Mouse (Mus musculus) forelimb bud, embryonic 11.5 days (tissue): ENCODE results near the gene Zfp518a.

ENCODE experiments used
- DNase-seq: peaks from one replicate; pipeline ENCODE4 v3.0.0-alpha.2; 2012; ENCODE audit warnings: low read depth, low spot score

Gene Zfp518a

DNA sequence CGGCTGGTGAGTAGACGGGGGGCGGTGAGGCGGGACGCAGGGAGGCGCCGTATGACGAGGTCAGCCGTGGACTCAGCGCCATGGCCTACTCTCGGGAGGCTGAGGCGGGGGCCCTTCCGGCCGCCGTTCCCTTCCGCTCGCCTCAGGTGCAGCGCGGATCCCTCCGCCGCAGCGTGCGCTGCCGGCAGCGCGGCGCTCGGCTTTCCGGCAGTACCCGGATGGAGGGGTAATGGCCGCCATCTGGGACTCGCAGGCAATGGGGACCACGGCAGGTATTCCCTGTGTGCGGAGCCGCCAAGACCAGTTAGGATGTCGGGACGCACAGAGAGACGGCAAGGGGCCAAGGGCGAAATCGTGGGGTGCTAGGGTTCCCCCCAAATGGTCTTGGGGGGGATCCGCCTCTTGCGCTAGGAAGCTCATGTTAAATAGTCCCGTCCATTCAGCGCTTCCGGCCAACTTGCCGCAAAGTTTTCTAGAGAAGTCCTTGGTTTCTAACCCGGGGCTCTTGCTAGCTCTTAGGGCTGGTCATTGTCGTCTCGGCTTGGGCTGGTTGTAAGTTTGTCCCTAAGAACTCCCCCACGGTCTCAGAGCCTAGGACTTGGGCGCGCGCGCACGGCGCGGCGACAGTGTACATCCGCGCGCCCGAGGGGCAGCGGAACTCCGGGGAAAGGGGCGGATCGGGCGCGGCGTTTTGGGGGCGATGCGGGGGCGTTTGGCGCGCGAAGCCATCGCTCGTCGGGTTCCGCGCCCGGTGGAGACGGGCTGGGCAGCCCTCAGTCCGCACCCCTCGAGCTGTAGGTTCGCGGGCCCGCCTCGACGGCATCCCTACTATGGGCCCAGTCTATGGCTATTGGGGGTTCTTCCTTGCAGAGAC lies at the start of gene Zfp518a:
Gene Zfp518a (plus strand): TSS at position 187 of the 874 bp plus-strand sequence.
- DNase-seq, result peak; percentile 95

DNA sequence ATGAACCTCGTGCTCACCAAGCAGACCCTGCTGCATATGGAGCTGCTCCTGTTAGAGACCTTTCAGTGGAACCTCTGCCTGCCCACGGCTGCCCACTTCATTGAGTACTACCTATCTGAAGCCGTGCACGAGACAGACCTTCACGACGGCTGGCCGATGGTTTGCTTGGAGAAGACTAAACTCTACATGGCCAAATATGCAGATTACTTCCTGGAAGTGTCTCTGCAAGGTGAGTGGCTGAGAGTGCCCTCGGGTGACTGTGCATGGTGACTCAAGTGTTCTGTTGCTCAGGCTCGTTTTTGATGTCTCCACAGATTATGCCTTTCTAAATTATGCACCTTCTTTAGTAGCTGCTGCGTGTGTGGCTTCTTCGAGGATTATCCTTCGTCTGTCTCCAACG lies 49.8 kb upstream of the Zfp518a start:
- DNase-seq, result no peak

DNA sequence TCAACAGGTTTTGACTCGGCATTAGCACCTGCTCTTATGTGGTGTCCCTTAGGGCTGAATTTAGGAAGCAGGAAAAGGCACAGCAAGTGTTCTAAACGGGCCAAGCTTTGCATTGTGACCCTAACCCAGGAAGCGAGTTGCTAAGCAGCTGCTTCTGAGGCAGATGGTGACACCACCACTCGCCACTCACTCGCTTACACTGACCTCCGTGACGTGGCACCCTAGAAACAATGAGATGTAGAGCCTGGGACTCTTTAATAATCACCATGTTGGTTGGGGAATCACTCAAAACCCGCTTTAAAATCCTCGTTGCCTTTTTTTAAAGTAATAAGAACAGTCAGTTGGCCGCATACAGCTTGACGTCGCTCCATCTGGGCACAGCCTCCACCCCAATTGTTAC lies 45.1 kb upstream of the Zfp518a start:
- DNase-seq, result no peak

DNA sequence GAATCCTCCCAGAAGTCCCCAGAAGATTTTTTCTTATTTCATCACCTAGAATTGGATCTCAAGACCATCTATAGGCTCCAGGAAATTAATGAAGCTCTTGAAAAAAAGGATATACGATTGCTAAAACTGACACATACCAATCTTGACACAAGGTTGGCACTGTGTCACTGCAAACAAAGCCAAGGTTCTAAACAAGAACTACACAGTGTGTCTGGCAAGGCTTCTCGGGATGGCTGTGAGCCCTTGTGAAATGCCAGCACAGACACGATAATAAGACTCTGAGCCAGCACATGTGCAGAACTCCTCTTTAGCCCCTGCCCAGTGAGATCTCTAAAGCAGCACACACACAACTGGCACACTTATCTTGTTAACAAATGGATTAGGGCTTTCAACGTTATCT lies 35.0 kb upstream of the Zfp518a start:
- DNase-seq, result no peak

DNA sequence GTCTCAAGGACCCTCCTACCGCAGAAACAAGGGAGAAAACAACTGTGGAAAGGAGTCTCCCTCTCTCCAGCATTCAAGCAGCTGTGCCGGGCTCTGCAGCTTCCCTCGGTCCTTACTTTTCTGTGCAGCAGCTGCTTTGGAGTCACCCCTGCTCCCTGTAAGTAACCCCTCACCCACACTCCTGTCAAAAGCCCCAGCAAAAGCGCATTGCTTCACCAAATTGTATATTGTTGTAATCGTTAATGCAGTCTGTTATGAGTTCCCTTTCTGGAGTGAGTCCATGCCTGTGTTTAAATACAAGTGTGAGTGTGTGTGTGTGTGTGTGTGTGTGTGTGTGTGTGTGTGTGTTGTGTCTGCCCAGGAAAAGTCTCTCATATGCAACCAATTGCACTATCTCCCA lies 26.2 kb upstream of the Zfp518a start:
- no peak for DNase-seq

DNA sequence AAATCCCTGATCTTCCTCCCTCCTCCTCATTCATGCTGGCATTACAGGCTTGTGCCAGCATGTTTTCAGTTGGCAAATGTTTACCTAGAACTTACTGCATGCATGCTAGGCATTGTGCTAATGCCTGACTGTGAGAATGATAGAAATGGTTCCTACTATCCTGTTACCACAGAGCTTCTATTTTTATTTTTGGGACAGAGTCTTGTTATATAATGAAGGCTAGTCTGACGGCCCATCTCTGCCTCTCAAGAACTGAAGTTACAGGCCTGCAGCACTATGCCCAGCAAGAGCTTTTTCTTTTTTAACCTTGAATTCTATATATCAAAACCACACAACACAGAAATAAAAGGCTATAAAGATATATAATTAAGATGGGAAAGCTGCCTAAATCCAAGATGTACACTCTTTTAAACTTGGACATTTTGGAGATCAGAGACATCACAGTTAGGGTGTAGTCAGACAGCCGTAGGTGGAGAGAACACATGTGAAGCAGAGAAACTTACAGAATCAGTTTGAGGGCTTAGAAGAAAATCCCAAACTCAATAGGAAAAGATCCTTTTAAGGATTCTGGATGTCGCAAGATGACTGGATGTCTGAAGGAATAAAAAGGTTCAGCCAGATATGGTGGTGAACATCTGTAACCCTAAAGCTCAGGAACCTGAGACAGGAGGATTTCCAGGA lies 24.9 kb upstream of the Zfp518a start:
- DNase-seq, result no peak

DNA sequence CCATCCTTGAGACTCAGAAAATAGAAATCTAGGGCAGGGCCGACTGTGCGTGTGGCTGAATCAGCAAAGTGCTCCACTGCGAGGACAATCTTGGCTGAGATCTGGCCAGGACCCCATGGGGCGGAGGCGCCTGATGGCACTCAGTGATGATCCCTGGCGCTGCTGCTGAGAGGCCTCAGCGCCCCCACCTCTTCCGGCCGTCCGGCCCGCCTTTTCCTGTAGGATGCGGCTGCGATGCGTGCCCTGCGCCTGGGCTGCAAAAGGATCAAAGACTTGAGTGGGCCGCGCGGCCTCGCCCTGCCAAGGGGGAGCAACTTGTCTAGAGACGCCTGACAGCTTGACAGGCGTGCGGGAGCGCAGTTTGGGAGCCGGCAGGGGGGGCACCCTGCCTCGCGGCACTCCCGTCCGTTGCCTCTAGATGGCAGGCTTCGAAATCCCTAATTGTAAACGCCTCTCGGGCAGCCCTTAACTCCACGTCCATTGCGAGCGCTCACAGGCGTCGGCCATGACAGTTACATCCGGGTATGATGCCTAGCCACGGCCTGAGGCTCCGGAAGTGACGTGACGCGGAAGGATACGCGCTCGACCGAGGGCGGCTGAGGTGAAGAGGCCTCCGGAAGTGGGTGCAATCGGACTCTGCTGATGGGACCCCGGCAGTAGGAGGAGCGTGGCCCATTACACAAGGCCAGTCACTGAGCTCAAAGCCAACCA lies 21.4 kb upstream of the Zfp518a start:
- peak; percentile 97 for DNase-seq

DNA sequence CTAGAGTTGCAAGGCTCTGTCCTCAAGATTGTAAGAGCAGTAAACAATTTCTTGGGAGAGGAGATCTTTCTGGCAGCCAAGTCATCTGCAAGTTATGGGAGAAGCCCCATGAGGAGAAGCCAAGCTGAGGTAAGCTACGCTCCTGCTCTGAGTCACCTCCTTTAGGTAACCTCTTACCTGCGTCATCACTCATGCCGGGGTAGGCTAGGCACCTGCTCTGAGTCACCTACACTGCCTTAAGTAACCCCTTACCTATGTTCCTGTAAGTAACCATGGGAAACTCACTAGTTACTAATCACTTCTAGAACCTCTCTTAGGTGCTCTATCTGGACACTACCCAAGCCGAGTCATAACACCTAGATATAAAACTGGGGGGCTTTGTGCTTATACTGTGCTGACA lies 12.8 kb upstream of the Zfp518a start:
- no peak for DNase-seq

DNA sequence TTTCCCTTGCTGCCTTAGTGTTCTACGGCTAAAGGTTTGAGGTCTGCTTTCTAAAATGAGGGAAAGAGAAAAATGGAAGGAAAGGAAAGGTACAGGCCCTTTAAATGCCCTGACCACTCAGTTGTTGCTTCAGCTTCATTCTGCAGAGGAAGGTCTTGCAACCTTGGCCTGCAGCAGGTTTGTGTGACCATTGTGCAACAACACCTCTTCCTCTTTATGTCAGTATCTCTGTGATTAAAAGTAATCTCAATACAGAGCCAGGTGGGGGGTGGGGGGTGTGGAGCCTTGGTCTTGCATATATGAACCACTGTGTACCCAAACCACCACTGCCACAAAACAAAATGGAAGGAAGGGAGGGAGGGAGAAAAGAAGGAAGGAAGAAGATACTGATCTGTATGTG lies 5.6 kb upstream of the Zfp518a start:
- no peak for DNase-seq

DNA sequence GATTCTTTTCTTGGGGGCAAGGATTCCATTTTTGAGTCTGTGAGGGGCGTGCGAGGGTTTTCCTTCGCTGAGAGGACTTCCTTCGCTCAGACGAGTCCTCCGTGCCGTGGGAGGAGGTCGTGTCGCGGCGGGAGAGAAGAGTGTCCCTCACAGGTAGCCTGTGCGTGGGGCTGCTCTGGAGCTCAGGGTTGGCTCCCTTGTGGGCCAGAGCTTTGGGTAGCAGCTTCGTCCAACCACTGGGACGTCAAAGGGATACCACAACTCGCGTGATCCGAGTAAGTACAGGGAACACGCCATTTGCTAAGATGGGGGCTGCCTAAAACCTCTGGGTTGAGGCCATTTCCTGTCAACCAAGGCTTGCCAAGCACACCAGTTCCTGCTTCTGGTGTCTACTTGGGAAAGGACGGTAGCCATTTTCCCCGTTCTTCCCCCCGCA lies 416 bp upstream of the Zfp518a start:
- no peak for DNase-seq

DNA sequence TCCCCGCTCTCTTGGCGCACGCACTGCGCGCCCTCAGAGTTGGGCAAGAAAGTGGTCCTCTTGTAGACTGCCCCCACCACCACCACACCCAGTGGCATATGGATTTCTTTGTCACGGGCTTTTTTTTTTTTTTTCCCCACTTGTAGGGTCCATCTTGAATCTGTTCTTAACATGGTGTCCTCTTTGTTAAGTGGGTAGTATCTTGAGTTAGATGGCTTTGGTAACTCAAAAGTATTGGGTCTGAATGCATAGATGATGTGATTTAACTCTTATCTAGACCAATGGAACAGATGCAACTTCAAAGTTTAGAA lies 843 bp downstream of the Zfp518a start:
- no peak for DNase-seq

DNA sequence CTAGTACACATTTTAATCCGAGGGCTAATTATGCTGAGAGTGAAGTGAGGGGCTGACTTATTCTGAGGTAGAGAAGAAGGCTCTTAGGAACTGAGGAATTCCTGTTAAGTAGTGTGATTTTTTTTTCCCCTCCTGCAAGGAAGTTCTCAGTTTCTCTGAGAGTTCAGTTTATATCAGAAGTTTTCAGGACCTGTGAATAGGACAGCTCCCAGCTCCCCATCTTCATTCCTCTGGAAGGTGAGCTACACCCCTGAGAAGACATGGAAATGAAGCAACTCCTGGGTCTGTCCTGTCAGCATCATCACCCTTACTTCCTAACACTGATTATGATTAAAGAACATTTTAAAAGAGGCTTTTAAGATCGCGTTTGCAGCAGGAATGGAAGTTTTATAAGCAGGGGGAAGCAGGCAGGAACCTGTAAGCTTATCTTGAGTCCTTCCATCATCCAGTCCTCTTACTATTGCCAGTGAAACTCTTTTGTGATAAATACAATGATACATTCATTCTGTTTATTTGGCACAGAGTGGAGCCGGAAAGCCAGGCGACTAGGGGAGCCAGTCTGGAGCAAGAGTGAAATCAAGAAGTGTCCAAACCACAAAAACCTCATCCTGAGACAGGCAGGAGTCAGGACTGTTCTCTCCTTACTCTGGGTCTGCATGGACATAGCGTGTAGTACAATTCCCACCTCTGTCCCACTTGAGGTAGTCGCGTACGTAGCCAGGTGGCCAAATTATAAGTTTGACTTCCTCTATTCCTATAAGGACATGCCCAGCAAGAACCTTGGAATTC lies 37.3 kb downstream of the Zfp518a start:
- DNase-seq, result peak; percentile 13

DNA sequence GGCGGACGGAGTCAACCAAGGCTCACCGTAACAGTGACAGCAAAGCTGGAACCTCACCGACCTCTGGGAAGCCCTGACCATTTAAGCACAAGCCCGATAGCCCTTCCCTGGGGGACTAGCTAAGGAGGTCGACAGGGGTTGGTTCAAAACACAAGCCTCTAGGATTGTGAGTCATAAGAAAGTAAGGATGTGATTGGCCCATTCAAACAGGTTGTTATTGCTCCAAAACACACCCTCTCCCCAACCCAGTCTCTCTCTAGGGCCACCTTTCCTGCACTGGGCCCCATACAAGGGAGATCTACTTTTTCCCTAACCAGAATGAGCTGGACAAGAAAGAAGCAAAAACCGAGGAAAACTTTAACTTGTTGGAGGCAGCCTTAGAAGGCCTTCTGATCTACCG lies 40.9 kb downstream of the Zfp518a start:
- no peak for DNase-seq

DNA sequence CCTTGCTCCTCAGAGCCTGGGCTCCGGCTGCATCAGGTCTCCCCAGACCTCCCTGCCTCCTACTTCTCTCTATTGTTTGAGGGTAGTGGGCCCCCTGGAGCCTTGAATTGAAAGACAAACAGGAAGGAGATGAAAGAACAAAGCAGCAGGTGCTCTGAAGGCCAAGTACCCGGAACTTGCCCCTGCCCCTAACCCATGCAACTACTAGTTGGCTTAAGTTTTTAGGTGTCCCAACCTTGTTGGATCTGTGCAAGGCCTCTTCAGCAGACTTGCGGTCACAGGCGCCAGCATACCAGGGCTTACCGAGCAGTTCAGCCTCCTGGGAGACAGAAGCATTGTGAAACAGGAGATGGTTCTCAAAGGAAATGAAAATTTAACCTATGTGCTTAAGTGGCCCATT lies 41.5 kb downstream of the Zfp518a start:
- no peak for DNase-seq

DNA sequence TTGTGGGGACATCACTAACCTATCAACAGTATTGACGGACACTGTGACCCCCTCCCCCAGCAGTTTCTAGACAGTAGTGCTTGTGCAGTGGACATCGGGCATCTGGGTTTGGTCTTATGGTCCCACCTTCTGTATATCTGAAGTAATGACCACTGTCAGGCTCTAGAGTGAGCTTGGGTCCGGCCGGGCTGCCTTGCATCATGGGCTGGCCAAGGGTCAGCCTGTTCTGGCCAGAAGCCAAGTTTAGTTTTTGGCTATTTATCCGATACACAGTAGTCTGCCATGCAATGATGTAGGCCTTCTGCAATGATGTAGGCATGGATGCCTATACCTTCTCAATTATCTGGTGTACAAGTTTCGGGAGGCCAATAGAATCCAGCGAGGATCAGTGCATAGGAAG lies 49.0 kb downstream of the Zfp518a start:
- no peak for DNase-seq

DNA sequence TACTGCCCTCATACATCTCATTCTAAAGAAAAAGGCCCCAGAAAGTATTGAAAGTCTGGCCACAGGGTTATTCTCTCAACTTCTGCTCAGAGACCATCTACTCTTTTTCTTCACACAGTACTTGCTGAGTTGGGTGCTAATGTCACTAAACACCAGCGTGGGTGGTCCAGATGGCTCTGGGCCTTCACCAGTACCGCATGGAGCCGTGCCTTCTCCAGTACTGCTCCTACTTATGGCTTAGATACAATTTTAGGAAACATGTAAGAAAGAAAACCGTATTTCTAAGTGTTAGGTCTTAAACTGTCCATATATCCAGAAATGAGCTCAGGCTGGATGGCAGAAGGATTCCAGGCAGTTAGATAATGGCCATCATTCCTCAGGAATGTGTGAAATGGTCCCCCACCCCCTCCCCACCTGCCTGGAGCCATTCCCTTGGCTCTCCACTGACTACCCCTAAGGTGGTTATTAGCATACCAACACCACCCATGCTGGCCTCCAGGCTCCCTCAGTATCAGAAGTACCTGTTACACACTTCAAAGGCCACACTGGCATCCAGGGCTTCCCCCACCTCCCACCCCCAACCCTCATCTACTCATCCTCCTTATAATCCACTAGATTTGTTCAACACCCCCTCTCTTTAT lies 52.6 kb downstream of the Zfp518a start:
- DNase-seq, result no peak

DNA sequence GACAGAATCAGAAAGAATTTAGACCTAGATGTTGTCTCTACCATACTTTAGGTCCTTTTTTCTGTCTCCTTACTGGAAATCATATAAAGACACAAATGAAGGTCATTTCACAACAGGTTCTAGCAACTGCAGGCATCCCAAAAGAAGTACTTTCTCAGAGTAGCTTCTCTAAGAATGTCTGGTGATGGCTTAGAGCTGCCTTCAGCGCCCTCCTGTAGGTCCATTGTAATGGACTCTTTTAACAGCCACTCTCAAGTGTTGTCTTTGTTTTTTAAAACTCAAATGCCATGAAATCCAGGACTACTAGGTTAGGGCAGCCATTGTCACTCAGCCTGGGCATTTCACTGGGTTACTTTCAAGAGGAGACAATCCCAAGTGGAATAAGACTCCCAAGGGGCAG lies 64.5 kb downstream of the Zfp518a start:
- DNase-seq, result no peak

DNA sequence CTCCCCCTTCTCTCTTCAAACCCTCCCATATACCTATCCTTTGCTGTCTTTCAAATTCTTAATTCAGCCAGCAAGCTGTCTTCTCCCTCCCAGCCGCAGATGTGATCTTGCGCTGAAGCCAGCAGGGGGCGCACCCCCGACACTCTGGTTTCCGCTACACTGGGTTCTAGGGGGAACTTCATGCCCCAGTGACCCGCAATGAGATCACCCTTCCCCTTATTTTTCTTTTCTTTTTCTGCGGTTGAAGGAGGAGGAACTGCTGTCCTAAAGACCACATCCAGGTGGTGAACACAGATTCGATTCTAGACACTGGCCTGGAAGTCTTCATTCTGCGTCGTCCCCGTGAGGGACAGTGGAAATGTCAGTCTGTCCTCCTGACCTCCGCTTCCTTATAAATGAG lies 68.5 kb downstream of the Zfp518a start:
- peak; percentile 38 for DNase-seq

DNA sequence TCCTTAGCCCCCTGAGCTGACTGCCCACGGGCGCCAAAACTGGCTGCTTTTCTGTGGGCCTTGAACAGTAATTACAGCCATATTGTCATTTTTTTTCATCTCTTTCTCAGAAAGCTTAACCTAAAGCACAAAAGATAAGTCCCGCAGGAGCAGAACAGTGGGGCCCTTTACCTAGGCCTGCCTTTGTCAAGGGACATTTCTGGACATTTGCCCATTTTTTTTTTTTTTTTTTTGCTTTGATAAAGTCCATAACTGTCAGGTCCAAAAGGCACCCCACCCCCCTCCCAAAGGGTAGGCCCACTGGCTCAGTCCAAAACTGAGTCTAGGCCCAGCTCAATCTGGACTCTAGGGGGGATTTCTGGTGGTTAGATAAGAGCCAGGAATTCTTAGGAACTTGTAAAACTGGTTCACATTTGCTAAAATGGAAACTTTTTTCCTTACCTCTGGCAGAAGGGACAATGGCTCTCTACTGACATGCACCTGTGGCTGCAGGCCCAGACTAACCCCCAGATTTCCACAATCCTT lies 69.9 kb downstream of the Zfp518a start:
- no peak for DNase-seq

DNA sequence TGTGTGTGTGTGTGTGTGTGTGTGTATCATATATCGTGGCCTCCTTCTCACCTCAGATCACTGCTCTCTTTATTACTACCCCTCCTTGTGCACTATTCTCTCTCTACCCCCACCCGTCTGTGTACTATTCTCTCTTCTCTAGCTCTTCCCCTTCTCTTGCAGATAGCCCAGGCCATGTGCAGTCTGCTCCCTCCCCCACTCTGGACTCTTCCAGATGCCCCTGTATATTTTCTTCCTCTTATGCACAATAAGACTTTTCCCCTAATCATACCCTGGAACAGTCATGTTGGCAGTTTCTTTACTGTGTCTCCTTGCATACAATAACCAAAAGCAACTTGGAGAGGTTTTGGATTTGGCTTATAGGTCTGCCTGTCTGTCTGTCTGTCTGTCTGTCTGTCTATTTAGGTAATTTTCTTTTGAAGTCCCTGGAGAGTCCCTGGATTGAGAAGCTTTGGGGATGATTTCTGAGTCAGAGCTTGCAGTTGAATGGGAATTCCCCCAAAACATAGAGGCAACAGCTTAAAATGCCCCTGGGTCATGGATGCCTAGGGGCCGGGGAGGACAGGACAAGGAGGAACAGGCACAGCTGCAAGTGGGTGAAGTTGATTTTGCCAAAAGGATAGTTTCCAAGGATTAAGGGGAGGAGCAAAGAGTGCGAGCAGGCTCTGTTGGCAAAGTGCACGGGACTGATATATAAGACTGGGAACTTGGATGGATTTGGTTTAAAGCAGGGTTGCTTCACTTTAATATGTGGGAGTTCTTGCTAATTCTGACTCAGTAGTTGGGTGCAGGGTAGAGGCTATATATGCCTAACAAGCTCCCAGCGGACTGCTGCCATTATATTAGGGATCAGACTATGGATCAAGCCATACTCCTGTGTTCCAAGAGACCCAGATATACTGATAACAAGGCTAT lies 70.7 kb downstream of the Zfp518a start:
- no peak for DNase-seq
